Mouse (Mus musculus) adrenal gland, postnatal 0 days (tissue): ENCODE measurements around the gene Lca5. TPM values are rescaled to one million over a fixed set of nuclear protein-coding genes. Genes with fewer than 3 reads are reported as not detected.

ENCODE experiments used
- polyA plus RNA-seq: library from polyadenylated mRNA; unstranded; fragments of >200 nt; fragmentation: Nextera tagmentation; extraction: Ambion mirVana; gene quantifications from 2 replicates; pipeline ENCODE4 v1.2.1, GENCODE M21; 2015

The Lca5 gene
- 7.1 and 7.2 TPM in 2 replicates for polyA plus RNA-seq

DNA sequence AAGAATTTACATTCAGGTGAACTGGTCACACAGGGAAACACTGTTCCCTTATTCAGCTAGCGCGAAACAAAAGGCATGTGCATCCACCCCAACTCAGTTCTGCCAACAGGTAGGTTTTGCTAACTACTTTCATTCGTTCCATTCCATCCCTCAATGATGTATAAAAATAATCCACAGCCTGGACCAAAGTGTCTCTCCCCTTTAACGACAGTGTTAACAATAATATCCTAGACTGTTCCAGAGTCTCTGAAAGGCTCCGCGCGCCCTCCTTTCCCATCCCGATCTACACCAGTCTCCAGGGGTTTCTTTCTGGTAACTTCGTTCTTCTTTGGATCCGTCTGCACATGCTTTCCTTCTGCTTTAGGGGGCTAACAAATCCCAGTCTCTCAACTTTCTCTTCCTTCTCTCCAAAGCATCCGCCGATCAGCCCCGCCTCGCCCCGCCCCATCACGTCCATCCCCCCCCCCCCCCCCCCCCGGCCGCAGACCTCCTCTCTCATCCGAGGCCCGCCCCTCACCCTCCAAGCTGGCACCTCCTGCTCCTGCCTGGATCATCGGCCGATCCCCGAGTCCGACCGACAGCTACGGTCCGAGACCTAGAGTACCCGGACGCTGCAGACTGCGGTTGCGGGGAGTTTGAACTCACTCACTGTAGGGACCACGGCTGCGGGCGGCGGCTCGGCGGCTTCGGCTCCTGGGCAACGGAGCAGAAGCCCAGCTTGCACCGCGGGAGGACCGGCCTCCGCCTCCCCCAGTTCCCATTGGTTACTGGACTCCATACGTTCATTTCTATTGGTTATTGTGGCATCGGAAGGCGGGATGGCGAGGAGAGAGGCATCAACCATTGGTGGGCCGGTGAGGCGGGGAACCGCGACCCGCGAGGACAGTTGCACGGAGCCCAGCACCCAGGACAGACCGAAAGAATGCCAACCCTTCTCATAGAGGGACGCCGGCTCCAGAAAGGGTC, at the start of gene Lca5:
Gene Lca5, minus strand, starts transcription at position 736 of the 966 bp plus-strand sequence.

Other genes starting within 250 kb of the Lca5 start
- gene Sh3bgrl2, start 107.2 kb upstream of the Lca5 start, polyA plus RNA-seq, result 10.0 and 11.4 TPM in 2 replicates